Mouse (Mus musculus) CH12.LX (cell line): ENCODE results near the gene Plekhs1. TPM values are rescaled to one million over a fixed set of nuclear protein-coding genes. Genes with fewer than 3 reads are reported as not detected.
"Not testable (repeated sequence)": the region's sequence is repeated elsewhere in the genome, so short reads cannot be mapped to it uniquely, and the experiment has no call there.

Experiments used
- DNase-seq: peaks from one replicate; pipeline ENCODE4 v3.0.0-alpha.2; 2013; ENCODE audit errors: extremely low read depth
- H3K27ac ChIP-seq: 2 replicates; pipeline ENCODE4 v1.5.1; 2012; ENCODE audit warnings: low read depth, mild to moderate bottlenecking, control low read depth, moderate library complexity; ENCODE audit not compliant: insufficient read depth
- H3K27me3 ChIP-seq: replicated peaks from 2 replicates; pipeline ENCODE3; 2012; ENCODE audit warnings: inconsistent platforms
- H3K36me3 ChIP-seq, 2 experiments: replicated peaks in 1 of 2; 2 replicates each; pipeline versions ENCODE3 to v1.6.1; 2012; ENCODE audit warnings: inconsistent platforms in 1 of 2, low read length in 1 of 2, mild to moderate bottlenecking in 1 of 2, mixed read lengths in 1 of 2, moderate library complexity in 1 of 2; ENCODE audit not compliant: control insufficient read depth in 1 of 2, insufficient read depth in 1 of 2
- H3K4me1 ChIP-seq, 2 experiments: 2 replicates each; pipeline ENCODE4 v1.6.1; 2012; ENCODE audit warnings: inconsistent platforms in 1 of 2, moderate library complexity in 1 of 2; ENCODE audit not compliant: insufficient read depth in 2 of 2, control insufficient read depth in 1 of 2
- H3K4me2 ChIP-seq: 2 replicates; pipeline ENCODE4 v1.6.1; 2012; ENCODE audit warnings: low read depth, mild to moderate bottlenecking, control low read depth; ENCODE audit not compliant: poor library complexity, insufficient read depth, severe bottlenecking
- H3K4me3 ChIP-seq, 3 experiments: fragments of 150-350 bp in 1 of 3; sonication (generic) in 1 of 3; replicated peaks in 1 of 3; 2 replicates each; pipeline versions ENCODE3 to v1.5.1; 2011 to 2012; ENCODE audit warnings: low read depth in 2 of 3, low read length in 2 of 3, mild to moderate bottlenecking in 2 of 3, moderate library complexity in 2 of 3, control low read depth in 1 of 3, improper control_type of control experiment in 1 of 3, inconsistent platforms in 1 of 3, mixed read lengths in 1 of 3; ENCODE audit not compliant: poor library complexity in 1 of 3
- H3K79me2 ChIP-seq: replicated peaks from 2 replicates; pipeline ENCODE4 v1.6.1; 2012; ENCODE audit warnings: mild to moderate bottlenecking, moderate library complexity; ENCODE audit not compliant: control insufficient read depth, poor library complexity, insufficient read depth, severe bottlenecking; ENCODE audit errors: extremely low read depth
- H3K9ac ChIP-seq: 2 replicates; pipeline ENCODE4 v1.6.1; 2012; ENCODE audit warnings: low read depth, mild to moderate bottlenecking, control low read depth, moderate library complexity; ENCODE audit not compliant: insufficient read depth
- H3K9me3 ChIP-seq: replicated peaks from 2 replicates; pipeline ENCODE3; 2012; ENCODE audit warnings: low read length, inconsistent platforms, mixed read lengths
- ELF1 ChIP-seq: IDR thresholded peaks from 2 replicates; pipeline ENCODE4 v1.6.1; 2014; ENCODE audit warnings: low read depth, mild to moderate bottlenecking, inconsistent platforms, low read length, improper control_type of control experiment
- MAFK ChIP-seq: IDR thresholded peaks from 2 replicates; pipeline ENCODE4 v1.6.1; 2011; ENCODE audit warnings: low read length, improper control_type of control experiment; ENCODE audit not compliant: insufficient replicate concordance
- MAZ ChIP-seq: IDR thresholded peaks from 2 replicates; pipeline ENCODE4 v1.6.1; 2012; ENCODE audit warnings: low read depth, mild to moderate bottlenecking, inconsistent platforms, low read length, improper control_type of control experiment, moderate library complexity
- NELFE ChIP-seq: IDR thresholded peaks from 2 replicates; pipeline ENCODE4 v1.6.1; 2011; ENCODE audit warnings: low read depth, low read length, improper control_type of control experiment
- RCOR1 ChIP-seq: conservative IDR thresholded peaks from 2 replicates; pipeline ENCODE4 v1.6.1; 2012; ENCODE audit warnings: low read depth, mild to moderate bottlenecking, inconsistent platforms, low read length, improper control_type of control experiment
- TCF12 ChIP-seq: IDR thresholded peaks from 2 replicates; pipeline ENCODE4 v1.6.1; 2014; ENCODE audit warnings: low read depth, mild to moderate bottlenecking, inconsistent platforms, low read length, improper control_type of control experiment
- ZC3H11A ChIP-seq: IDR thresholded peaks from 2 replicates; pipeline ENCODE4 v1.6.1; 2012; ENCODE audit warnings: low read depth, mild to moderate bottlenecking, inconsistent platforms, low read length, improper control_type of control experiment
- ZNF384 ChIP-seq: IDR thresholded peaks from 2 replicates; pipeline ENCODE4 v1.6.1; 2012; ENCODE audit warnings: low read depth, low read length, improper control_type of control experiment, inconsistent platforms
- dilution Hi-C: fragments of 300-500 bp; cut with MboI; formaldehyde crosslinking; loops from 2 replicates; pipeline ENCODE4 v1.14.3; 2020; ENCODE audit warnings: low sequenced_read_pairs; ENCODE audit not compliant: extremely low pct_unique_long_range_greater_than_20kb, extremely low pct_ligation_motif_present
- in situ Hi-C: fragments of 300-500 bp; cut with MboI; formaldehyde crosslinking; loops from 3 replicates; pipeline ENCODE4 v1.14.3; 2019; ENCODE audit warnings: low sequenced_read_pairs, low pct_ligation_motif_present, low pct_unique_long_range_greater_than_20kb, mixed read lengths
- polyA plus RNA-seq: library from polyadenylated mRNA; unstranded; fragments of >175 nt; gene quantifications from 2 replicates; pipeline ENCODE4 v1.2.1, GENCODE M21; 2012; ENCODE audit warnings: low read depth; ENCODE audit not compliant: insufficient read length
- total RNA-seq, 2 experiments: library from RNA; depleted of rRNA; stranded (reverse); fragments of 300-350 nt in 1 of 2; fragments of >200 nt in 1 of 2; gene quantifications; 2 replicates each; pipeline ENCODE4 v1.2.3; 2012 to 2014

Gene Plekhs1
- total and polyA plus RNA-seq, 3 experiments: not detected

- in situ Hi-C loops (no loop called here), dilution Hi-C loops (no loop called here)
- H3K79me2 ChIP-seq: no peaks in the 10 kb centered on the region
- no peaks in the 10 kb centered on the region for H3K4me1 ChIP-seq
- no peaks in the 10 kb centered on the region for H3K9me3 ChIP-seq
- no peak overlapping the region for H3K27ac ChIP-seq
- H3K4me3 ChIP-seq: no peak overlapping the region
- H3K9ac ChIP-seq: no peak overlapping the region
- no peak overlapping the region for H3K4me2 ChIP-seq
- H3K27me3 ChIP-seq: peaks cover 2% of the 10 kb centered on the region
- DNase-seq: no peak
- no peak for TF ChIP-seq ZC3H11A
- TF ChIP-seq MAFK: no peak
- TF ChIP-seq TCF12: no peak
- TF ChIP-seq MAZ: no peak
- TF ChIP-seq RCOR1: no peak
- TF ChIP-seq ELF1: no peak
- TF ChIP-seq ZNF384: no peak
- no peak for TF ChIP-seq NELFE
- H3K36me3 ChIP-seq: no peaks in the 10 kb centered on the region
Measured at GRCm38 (mm10) chr19:56489601-56490000, 28.2 kb downstream of the Plekhs1 start.

GRCm38 (mm10) chr19:56494157-56494556 lies 32.7 kb downstream of the Plekhs1 start:
- H3K27ac ChIP-seq, in situ Hi-C loops, DNase-seq, H3K79me2 ChIP-seq, H3K4me3 ChIP-seq, H3K4me2 ChIP-seq, H3K36me3 ChIP-seq, H3K4me1 ChIP-seq, H3K27me3 ChIP-seq, dilution Hi-C loops, H3K9ac ChIP-seq, H3K9me3 ChIP-seq: not testable (repeated sequence)

- H3K36me3 ChIP-seq, DNase-seq, H3K9ac ChIP-seq, H3K4me3 ChIP-seq, in situ Hi-C loops, H3K27me3 ChIP-seq, dilution Hi-C loops, H3K4me2 ChIP-seq, H3K9me3 ChIP-seq, H3K4me1 ChIP-seq, H3K27ac ChIP-seq, H3K79me2 ChIP-seq: not testable (repeated sequence)
Measured at GRCm38 (mm10) chr19:56503069-56503468, 41.6 kb downstream of the Plekhs1 start.

GRCm38 (mm10) chr19:56503525-56503924 lies 42.1 kb downstream of the Plekhs1 start:
- H3K27me3 ChIP-seq, H3K4me1 ChIP-seq, H3K27ac ChIP-seq, H3K9ac ChIP-seq, H3K4me2 ChIP-seq, H3K36me3 ChIP-seq, dilution Hi-C loops, H3K79me2 ChIP-seq, in situ Hi-C loops, H3K9me3 ChIP-seq, DNase-seq, H3K4me3 ChIP-seq: not testable (repeated sequence)

DNA sequence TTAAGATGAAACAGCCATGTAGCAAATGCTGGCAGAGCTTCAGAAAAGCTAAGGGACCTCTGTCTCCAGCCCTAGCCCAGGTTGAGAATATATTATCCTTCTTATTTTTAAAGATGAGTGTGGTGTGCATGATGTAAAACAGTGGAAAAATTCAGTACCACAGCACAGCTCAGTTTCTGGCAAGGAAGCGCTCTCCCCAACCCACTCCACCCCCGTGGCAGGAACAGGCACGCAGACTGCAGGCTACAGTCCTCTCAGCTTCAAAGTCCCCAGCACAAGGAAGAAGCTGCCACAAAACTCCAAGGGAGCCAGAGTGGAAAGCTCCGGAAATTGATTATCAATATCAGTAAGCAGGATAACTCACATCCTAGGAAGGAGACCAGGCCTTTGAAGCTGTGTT lies 49.8 kb downstream of the Plekhs1 start:
- H3K4me3 ChIP-seq, in situ Hi-C loops, H3K4me2 ChIP-seq, DNase-seq, H3K27ac ChIP-seq, H3K9me3 ChIP-seq, dilution Hi-C loops, H3K4me1 ChIP-seq, H3K36me3 ChIP-seq, H3K79me2 ChIP-seq, H3K27me3 ChIP-seq, H3K9ac ChIP-seq: not testable (repeated sequence)
